Mouse (Mus musculus) embryo, embryonic 10.5 days (tissue): ENCODE data around the gene Edem1.
"Not testable (repeated sequence)": the region's sequence is repeated elsewhere in the genome, so short reads cannot be mapped to it uniquely, and the experiment has no call there.

Experiments
- DNase-seq: peaks from one replicate; pipeline ENCODE4 v3.0.0-alpha.2; 2015; ENCODE audit warnings: low spot score

Edem1 gene

DNA sequence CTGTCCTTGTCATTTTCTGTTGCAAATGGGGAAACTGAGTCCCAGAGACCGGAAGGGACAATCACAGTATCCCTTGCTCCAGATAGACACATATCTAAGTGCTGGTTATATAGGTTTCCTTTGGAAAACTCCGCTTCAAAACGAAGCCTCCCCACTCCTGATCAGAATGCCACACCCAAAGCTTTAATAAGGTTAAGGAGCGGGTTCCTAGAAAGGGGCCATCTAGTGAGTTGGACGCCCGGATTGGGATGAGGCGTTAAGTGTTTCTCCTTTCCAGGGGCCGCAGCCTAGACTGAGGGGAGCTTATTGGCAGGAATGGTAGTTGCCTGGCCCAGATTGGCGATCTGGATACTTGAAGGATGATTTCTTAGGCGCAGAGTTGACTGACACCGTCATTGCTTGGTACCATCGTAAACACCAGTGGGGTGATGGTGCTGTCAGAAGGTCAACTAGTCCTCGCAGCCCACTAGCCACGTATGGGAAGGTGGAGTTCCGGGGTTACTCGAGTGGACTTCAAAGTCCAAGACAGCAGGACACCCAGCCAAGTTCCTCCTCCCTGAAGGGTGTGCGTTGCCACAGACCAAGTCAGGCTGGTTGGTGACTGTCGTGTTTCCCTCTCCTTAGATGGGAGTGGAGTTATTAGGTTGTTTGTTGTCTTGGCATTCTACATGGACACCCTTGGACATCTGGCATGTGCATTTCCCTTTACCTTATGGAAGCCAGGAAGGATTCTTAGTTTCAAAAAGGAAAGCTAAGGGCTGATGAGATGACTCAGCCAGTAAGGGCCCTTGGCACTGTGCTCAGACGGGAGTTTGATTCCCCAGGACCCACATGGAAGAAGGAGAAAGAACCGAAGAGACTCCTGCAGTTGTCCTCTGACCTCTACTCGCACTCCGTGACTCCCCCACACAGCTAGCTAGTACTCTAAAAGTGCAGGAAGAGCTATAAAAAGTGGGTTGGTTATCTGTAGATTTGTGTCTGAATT, 1.2 kb downstream of the Edem1 start:
- DNase-seq: peak; percentile 44

DNA sequence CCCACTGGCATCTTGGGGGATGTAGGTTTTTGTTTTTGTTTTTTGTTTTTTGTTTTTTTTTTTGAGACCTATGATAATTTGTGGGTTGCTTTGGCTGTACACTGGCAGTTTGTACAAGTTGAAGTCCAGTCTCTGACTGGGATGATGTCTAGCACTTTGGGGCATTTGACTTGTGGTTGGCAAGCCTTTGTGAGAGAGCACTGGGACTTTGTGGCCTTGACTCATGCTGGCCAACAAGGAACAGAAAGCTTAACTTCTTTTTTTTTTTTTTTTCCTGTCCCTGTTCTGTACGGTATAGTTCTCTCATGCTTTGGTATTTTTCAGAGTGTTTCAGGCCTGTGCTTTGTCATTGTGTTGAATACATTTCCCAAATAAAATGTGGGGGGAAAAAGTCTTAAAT, 3.7 kb downstream of the Edem1 start:
- DNase-seq: no peak

DNA sequence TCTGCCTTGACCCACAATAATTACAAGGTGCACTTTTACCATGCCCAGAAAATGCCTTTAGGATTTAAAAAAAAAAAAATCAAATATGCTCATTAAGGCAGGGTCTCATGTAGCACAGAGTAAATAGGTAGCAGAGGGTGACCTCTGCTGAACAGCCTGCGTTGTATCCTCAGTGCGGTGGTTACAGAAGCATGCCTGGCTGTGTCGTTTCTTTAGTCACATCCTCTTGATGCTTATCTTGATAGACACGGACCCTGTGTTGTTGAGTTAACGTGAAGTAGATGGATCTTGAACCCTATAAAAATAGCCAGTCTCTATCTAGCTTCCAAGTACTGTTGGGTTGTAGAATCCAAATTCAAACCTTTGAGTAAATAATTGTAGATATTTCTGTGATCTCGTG, 4.5 kb downstream of the Edem1 start:
- DNase-seq: no peak

DNA sequence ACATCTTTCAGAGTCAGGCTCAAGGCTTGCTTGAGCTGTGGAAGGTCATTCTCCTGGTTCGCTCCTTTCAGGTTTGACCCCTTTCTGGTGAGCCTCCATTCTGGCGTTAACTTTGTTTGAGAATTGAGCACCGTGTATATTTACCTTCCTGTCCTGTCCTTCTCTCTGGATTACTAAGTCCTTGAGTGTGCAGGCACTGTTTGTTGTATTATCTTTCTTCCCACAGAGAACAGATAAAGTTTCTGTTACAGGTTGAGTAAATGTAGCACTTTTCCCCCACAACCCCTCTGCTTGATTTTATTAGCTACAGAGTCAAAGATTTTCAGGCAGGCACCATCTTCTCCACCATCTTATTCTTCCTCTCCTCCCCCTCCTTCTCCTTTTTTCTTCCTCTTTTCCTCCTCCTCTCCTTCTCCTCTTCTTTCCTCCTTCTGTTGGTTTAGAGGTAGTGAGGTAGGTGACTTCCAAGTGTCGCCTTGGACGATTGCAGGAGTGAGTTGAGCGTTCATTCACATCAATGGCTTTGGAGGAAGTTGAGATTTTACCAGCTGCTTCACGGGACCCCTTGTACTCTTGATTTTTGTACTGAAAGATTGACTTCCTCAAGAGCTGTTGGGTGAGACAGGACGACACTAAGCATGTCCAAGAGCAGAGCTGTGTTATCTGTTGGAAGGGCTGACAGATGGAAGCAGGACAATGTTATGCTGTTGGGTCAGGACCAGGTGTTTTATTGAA, 5.7 kb downstream of the Edem1 start:
- DNase-seq: no peak

DNA sequence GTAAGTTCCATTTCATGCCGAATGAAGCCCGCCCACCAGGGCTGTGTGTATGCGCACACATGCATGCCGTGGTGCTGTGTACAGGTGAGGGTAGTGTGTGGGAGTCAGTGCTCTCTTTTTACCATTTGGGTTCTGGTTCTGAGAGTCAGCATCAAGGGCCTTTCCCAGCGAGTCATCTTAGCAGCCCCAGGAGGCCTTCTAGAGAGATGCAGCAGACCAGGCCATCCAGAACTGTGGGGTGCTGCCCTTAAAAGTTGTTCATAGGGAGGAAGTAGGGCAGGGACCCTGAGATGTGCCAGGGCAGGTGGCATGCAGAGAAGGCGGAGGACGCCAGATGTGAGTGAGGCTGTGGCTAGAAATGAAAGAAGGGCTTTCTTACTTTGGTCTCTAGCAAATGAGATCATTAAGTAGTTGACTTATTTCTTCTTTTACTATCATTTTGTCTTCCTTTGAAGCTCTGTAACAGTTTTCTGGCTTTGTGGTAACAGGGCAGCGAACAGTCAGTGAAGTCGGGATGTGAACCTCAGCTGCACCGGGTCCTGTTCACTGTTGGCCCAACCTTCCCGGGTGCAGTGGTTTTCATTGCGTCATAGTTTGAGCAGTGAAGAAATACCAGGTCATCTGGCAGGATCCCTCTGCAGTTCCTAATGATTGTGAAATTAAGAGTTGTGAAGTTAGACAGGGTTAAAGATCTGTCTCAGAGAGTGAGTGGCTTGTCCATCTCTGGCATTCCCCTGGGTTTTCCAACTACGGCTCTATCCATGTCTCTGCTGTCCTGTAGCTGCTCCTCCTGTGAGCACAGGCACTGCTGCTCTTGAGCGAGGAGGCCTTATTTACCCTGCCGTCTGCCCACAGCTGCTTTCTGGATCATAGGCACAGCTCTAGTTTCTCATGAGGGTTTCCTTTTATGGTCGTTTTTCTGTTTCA, 7.6 kb downstream of the Edem1 start:
- DNase-seq: no peak

DNA sequence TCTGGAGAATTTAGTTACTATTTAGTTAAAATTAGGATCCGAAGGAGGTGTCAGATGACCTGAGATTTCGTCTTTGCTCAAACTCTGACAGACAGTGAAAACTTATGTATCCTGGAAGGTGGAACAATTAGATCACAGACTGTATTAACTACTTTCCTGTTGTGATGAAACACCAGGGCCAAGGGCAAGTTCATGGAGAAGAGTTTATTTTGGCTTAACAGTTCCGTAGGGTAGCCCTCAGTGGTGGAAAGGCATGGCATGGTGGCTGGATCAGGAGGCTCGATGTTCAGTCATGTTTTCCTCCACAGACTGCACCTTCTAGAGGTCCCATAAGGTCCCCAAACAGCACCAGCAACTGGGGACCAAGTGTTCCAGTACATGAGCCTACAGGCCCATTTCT, 8.6 kb downstream of the Edem1 start:
- DNase-seq: no peak

DNA sequence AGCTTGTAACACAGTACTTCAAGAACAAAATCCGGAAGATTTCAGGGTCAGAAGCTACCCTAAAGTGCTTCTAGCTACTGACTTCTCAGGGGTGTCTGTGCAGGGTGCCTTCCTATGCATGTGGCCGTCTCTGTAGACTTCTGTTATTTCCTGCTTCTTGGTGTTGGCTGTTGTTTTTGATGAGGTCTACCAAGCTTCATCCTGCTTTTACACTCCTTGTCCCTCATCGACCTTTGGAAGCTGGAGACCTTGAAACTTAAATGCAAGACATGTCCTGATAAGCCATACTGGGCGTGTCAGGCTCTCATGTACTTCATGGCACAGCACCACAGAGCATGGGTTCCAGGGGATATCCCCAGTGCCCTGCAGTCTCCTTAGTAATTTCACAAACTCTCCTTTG, 9.5 kb downstream of the Edem1 start:
- no peak for DNase-seq

DNA sequence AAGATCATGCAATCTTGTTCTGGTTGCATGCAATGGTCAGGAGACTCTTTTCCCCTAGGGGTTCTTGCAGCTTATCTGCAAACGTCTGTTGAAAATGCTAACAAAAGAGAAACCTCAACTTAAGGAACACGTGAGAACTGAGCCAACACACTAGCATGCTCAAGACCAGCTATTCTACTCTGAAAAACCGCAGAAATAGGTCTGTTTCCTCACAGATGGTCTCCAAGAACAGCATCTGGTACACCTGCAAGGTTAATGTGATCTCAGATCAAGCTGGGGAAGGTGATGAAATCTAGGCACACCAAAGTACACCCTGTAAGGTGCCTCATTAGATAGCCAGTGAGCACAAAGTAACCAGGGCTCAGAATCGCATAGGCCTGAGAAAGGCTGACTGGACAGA, 11.0 kb downstream of the Edem1 start:
- DNase-seq: no peak

- DNase-seq: no peak
Measured at GRCm38 (mm10) chr6:108840861-108841640, 12.6 kb downstream of the Edem1 start.

- DNase-seq: no peak
Measured at GRCm38 (mm10) chr6:108843664-108844063, 15.2 kb downstream of the Edem1 start.

DNA sequence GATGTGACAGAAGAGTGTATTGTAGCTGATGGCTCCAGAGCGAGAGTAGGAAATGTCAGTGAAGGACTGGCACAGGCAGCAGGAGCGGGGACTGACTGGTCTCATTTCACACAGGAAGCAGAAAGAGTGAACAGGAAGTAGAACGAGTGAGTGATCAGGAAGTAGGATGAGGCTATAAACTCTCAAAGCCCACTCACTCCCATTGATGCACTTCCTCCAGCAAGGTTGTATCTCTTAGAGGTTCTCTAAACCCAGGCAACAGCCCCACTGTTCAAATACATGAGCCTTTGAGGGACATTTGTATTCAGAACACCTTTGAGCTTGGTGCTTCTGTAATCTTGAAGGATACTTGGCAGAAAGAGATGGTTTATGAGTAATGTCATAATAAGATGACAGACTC, 15.7 kb downstream of the Edem1 start:
- no peak for DNase-seq

DNA sequence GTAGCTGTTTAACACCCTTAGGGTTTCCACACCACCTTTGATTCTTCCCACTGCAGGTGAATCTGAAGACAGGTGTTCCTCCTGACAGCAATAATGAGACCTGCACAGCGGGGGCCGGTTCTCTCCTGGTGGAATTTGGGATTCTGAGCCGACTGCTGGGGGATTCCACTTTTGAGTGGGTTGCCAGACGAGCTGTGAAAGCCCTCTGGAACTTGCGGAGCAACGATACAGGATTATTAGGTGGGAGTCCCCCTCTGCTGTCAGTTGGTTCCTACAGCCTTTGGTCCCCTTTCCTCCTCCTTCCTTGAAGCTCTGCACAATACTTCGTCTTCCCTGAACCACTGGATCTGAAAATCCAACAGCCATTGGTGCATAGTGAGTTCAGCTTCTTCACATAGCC, 16.3 kb downstream of the Edem1 start:
- DNase-seq: no peak

DNA sequence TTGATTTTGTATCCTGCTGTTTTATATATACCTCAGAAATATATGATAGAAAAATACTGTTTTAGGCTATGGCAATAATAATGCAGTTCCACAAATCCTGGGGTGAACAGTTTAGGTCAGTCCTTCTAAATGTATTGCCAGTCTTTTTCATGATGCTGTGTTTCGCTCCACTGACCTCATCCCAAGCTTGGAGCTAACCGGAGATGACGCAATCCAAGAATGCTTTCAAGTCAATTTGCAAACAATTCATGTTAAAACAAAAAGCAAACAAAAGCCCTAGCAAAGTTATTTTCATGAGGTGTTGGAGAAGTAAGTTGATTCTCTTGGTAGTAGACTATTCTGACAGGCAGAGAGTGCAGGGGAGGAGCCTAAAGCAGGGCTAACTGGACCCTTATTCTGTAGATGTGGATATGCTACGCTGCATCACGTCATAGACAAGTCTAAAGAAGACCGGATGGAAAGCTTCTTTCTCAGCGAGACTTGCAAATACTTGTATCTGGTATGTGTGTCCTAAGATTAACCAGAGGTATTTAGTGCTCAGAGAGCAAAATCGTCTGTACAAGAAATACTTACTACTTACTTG, 23.7 kb downstream of the Edem1 start:
- no peak for DNase-seq

DNA sequence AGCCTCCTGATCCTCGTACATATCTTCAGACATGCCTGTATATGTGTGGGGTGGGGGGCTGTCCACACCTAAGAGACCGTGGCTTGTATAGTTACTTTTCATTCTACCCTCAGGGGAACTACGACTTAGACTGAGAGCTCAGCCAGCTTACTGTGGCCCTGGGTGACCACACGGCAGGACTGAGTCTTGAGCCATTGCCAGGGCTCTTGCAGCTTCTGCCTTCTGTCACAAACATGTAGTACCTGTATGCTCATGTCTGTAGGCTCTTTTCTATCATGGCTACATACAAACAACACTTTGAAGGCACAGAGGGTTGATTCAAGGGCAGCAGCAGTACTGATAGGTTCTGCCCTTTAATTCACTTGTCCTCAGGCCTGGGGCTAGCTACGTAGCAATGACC, 24.5 kb downstream of the Edem1 start:
- DNase-seq: no peak

DNA sequence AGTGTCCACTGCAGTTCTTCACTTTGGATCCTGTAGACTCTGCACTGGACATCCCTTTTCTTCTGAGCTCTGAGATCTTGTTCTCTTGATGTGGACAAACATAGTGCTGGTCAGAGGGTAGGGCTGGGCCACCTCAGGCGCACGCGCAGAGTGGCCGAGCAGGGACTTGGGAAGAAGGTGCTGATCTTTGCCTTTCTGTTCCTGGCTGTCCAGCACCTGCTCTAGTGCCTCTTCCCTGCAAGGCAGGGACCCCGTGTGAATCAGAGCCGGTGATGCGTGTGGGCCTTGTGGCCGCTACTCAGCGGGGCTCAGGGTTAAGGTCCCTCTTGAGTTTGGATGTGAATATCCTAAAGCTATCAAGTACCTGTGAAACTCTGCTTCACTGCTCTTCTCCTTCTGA, 30.1 kb downstream of the Edem1 start:
- no peak for DNase-seq

DNA sequence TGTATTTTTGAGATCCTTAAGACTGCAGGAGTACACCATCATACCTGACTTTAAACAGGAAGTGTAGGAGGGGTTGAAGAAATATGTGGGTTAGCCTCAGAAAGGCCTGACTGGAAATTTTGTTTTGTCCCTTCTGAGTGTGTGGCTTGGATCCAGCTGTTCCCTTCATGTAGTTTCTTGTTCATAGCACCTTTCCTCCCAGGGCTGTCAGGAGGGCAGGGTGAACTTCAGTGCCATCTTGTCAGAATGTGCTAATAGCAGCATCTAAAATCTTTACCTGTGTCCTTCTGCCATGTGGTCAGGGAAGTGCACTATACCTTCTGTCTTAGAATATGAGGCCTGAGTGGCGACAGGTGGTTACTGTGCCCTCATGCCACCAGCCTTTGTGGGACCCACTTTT, 32.8 kb downstream of the Edem1 start:
- no peak for DNase-seq

- no peak for DNase-seq
Measured at GRCm38 (mm10) chr6:108862548-108862947, 34.1 kb downstream of the Edem1 start.

GRCm38 (mm10) chr6:108866317-108866716, 37.9 kb downstream of the Edem1 start:
- DNase-seq: no peak

- not testable (repeated sequence) for DNase-seq
Measured at GRCm38 (mm10) chr6:108869031-108869430, 40.6 kb downstream of the Edem1 start.

DNA sequence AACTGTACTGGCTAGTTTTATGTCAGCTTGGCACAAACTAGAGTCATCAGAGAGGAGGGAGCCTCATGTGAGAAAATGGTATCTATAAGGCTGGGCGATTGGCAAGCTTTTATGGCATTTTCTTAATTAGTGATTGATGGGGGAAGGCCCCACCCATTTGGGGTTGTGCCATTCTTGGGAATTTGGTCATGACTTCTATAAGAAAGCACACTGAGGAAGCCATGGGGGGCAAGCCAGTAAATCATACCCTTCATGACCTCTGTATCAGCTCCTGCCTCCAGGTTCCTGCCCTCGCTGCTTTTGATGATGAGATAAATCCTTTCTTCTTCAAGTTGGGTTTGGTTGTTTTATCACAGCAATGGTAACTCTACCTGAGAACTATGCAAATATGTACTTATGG, 42.0 kb downstream of the Edem1 start:
- no peak for DNase-seq

- DNase-seq: no peak
Measured at GRCm38 (mm10) chr6:108871251-108871650, 42.8 kb downstream of the Edem1 start.
